Mouse (Mus musculus): ENCODE results near the gene Smagp.

Gene Smagp

DNA sequence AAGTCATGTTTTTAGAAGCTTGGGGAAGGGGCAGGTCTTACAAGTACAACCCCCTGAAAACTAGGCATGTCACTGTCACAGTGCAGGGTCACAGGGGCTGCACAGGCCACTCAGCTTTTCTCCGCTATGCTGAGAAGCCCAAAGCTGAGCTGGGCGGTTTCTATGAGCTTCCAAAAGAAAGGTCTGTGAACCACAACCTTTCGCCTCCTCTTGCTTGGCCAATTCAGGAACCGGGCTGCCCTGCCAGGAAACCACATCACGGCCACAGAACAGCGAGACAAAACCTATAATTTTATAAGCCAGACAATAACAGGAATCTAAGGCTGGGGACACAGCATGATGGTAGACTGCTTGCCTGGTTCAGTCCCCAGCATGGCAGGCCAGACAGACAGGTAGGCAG, 48.4 kb downstream of the Smagp start:
- no peak for DNase-seq

GRCm38 (mm10) chr15:100587166-100587565, 49.6 kb downstream of the Smagp start:
- DNase-seq, result no peak

- DNase-seq, result no peak
Measured at GRCm38 (mm10) chr15:100585931-100586330, 50.8 kb downstream of the Smagp start.

DNA sequence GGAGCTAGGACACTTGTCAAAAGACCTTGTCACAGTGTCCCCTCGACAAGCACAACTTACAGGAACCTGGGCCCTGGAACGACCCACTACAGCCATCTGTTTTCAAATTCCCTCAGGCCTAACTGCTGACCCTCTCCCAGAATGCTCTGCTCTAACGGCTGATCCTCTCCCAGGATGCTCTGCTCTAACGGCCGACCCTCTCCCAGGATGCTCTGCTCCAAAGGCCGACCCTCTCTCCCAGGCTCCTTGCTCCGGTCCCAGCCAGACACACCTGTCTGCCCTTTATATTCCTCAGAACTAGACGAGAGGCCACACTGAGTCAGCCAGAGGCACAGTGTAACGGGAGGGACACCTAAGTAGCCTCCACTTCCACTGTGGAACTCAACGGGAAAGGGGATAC, 56.6 kb downstream of the Smagp start:
- DNase-seq, result no peak

DNA sequence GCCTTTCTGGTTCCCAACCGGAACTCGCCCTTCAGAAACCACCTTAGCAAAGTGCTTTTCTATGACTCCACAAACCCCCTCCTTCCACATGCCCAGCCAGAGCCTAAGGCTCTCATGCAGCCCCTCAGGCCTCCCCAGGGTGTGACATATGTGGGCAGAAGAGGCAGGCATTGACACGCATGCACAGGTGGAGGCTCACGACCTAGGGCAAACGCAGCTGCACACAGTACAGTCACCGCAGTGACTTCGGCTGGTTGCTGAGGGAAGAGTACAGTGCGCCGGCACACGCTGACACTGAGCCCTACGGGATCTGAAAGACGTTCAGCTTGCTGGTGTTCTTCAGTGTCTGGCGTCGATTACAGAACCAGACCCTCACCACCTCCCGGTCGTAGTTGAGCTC, 58.8 kb downstream of the Smagp start:
- no peak for DNase-seq

- DNase-seq, result no peak
Measured at GRCm38 (mm10) chr15:100576810-100577209, 59.9 kb downstream of the Smagp start.

- no peak for DNase-seq
Measured at GRCm38 (mm10) chr15:100576392-100576791, 60.3 kb downstream of the Smagp start.

GRCm38 (mm10) chr15:100575366-100575765, 61.4 kb downstream of the Smagp start:
- DNase-seq, result no peak

DNA sequence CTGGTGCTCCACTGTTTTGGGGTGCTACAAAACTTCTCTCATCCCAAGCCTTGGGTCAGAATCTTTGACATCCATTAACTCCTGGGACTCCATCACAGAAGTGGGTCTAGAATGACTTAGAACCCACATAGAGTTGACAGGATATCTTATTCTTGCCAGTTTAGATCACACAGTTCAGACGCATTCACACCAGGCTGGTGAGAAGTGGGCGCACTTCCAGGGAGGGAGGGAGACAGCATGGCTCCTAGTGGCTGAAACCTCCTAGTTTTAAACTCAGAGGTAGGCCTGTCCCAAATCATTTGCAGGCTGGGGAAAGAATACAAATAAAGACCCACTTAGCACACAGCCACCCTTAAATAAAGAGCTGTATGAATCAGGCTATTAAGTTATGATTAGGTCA, 62.4 kb downstream of the Smagp start:
- DNase-seq, result no peak

DNA sequence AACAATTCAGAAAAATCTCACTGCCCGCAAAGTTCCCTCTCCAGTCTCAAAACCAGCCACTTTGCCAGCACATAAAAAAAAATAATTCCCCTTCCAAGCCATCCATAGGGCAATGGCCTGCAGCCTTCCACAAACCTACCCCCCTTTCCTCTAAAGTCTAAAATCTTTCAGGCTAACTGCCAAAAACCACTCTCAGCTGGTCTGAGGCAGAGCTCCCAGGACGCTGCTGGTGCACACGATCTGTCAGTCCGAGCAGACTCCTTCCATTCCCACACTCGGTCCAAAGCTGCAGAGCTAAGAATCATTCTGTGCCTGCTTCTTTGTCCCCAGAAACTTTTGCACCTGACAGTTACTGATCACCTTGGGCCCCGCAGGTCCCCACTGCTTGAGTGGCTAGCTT, 62.8 kb downstream of the Smagp start:
- no peak for DNase-seq

Measured in thymus, postnatal 36 days (tissue).